Mouse (Mus musculus) neural tube, embryonic 15.5 days (tissue): ENCODE measurements around the gene Gk2. TPM values are rescaled to one million over a fixed set of nuclear protein-coding genes. Genes with fewer than 3 reads are reported as not detected.

ENCODE experiments used
- ATAC-seq: fragments of 200-750 bp; cut with Nextera tagmentation; 2 replicates; pipeline ENCODE4 v1.8.0; 2017; ENCODE audit warnings: mild to moderate bottlenecking, moderate TSS enrichment, moderate library complexity; ENCODE audit not compliant: low FRiP score
- H3K27ac ChIP-seq: fragments of 300-500 bp; sonication (generic); replicated peaks from 2 replicates; pipeline ENCODE4 v1.5.1; 2015; ENCODE audit warnings: mild to moderate bottlenecking, inconsistent platforms
- H3K27me3 ChIP-seq: fragments of 300-500 bp; sonication (generic); replicated peaks from 2 replicates; pipeline ENCODE4 v1.6.1; 2015; ENCODE audit warnings: inconsistent platforms
- H3K36me3 ChIP-seq: fragments of 300-500 bp; sonication (generic); 2 replicates; pipeline ENCODE4 v1.6.1; 2015; ENCODE audit warnings: inconsistent platforms
- H3K4me1 ChIP-seq: fragments of 300-500 bp; sonication (generic); 2 replicates; pipeline ENCODE4 v1.6.1; 2015; ENCODE audit warnings: inconsistent platforms
- H3K4me2 ChIP-seq: fragments of 300-500 bp; sonication (generic); 2 replicates; pipeline ENCODE4 v1.6.1; 2015; ENCODE audit warnings: inconsistent platforms, mild to moderate bottlenecking, moderate library complexity
- H3K4me3 ChIP-seq: fragments of 300-500 bp; sonication (generic); replicated peaks from 2 replicates; pipeline ENCODE4 v1.5.1; 2015; ENCODE audit warnings: mild to moderate bottlenecking, inconsistent platforms
- H3K9ac ChIP-seq: fragments of 300-500 bp; sonication (generic); replicated peaks from 2 replicates; pipeline ENCODE4 v1.6.1; 2015; ENCODE audit warnings: mild to moderate bottlenecking, inconsistent platforms
- H3K9me3 ChIP-seq: fragments of 300-500 bp; sonication (generic); replicated peaks from 2 replicates; pipeline ENCODE4 v1.6.1; 2016; ENCODE audit warnings: inconsistent platforms
- WGBS: fragments of 180-500 bp; shearing (Covaris S2); methylation state at CpG from one replicate; pipeline ENCODE4 v1.1.7; 2015; ENCODE audit warnings: mixed read lengths; 5-methylcytosine and 5-hydroxymethylcytosine counted together
- polyA plus RNA-seq: library from polyadenylated mRNA; unstranded; fragments of >200 nt; fragmentation: Nextera tagmentation; extraction: Ambion mirVana; gene quantifications from 2 replicates; pipeline ENCODE4 v1.2.1, GENCODE M21; 2015

Gk2 gene
- polyA plus RNA-seq, 1 experiment from 2014 or later, result not detected

GRCm38 (mm10) chr5:97432512-97432911 lies 24.3 kb downstream of the Gk2 start:
- H3K27me3 ChIP-seq, result no peaks in the 10 kb centered on the region
- H3K36me3 ChIP-seq, result no peaks in the 10 kb centered on the region
- no peak overlapping the region for H3K27ac ChIP-seq
- H3K9ac ChIP-seq, result no peak overlapping the region
- H3K4me1 ChIP-seq, result no peaks in the 10 kb centered on the region
- H3K4me2 ChIP-seq, result no peak overlapping the region
- H3K9me3 ChIP-seq, result no peaks in the 10 kb centered on the region
- 95% methylated on average over 2 of the region's 2 CpGs for WGBS
- no peak for ATAC-seq
- no peak overlapping the region for H3K4me3 ChIP-seq

DNA sequence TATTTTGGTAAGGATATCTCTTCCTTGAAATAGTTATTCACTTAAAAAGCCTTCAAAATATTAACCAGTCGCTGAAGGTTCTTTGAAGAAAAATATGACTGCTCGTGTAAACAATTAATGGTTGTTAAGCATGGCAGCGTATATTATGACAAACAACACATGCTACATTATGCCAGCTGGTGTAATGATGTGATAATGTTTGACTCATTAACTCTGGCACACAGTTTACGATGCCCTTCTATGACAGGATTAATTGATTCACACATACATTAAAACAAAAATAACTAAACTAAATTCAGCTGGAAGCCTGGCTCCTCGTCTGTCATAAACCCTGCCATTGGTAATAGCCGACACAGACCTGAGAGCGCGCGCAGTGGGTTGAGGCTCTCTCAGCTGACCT lies 26.8 kb downstream of the Gk2 start:
- H3K9me3 ChIP-seq, result no peaks in the 10 kb centered on the region
- H3K4me3 ChIP-seq, result no peak overlapping the region
- H3K9ac ChIP-seq, result no peak overlapping the region
- 39% methylated on average over 9 of the region's 9 CpGs for WGBS
- no peak overlapping the region for H3K4me2 ChIP-seq
- H3K27me3 ChIP-seq, result no peaks in the 10 kb centered on the region
- H3K27ac ChIP-seq, result no peak overlapping the region
- H3K4me1 ChIP-seq, result no peaks in the 10 kb centered on the region
- H3K36me3 ChIP-seq, result no peaks in the 10 kb centered on the region
- ATAC-seq, result no peak

DNA sequence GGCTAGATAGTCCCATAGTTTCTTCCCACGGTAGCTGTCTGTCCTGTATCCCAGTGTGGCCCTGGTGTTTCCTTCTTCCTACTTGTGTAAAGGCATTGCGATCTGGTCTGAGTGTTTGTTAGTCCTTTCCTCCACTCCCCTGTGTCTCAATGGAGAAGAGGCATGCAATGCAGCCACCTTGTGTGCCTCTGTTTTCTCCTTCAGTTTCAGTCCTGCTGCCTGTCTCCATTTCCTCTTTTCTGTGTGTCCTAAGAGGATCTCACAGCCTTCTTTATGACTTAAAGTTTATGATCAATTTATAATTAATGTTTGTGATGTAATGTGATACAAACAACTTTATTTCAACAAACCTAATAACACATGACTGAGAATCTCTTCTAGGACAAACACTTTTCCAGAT lies 35.2 kb downstream of the Gk2 start:
- no peak overlapping the region for H3K4me3 ChIP-seq
- H3K27ac ChIP-seq, result no peak overlapping the region
- no peaks in the 10 kb centered on the region for H3K9me3 ChIP-seq
- no peaks in the 10 kb centered on the region for H3K27me3 ChIP-seq
- H3K4me1 ChIP-seq, result no peaks in the 10 kb centered on the region
- ATAC-seq, result no peak
- no peak overlapping the region for H3K4me2 ChIP-seq
- no peaks in the 10 kb centered on the region for H3K36me3 ChIP-seq
- WGBS, result 95% methylated on average over 2 of the region's 2 CpGs
- no peak overlapping the region for H3K9ac ChIP-seq

- Histone ChIP-seq H3K36me3 (no peaks in the 10 kb centered on the region), H3K27me3 (no peaks in the 10 kb centered on the region), H3K27ac (no peak overlapping the region), H3K4me2 (no peak overlapping the region), H3K4me1 (0 out of 2 replicates have a peak, but pooled peaks cover 3% of the 10 kb centered on the region), H3K9ac (no peak overlapping the region), H3K4me3 (no peak overlapping the region), H3K9me3 (no peaks in the 10 kb centered on the region)
- ATAC-seq, result no peak
- WGBS, result 85% methylated on average over 2 of the region's 2 CpGs
Observed at GRCm38 (mm10) chr5:97417185-97417584, 39.6 kb downstream of the Gk2 start.

DNA sequence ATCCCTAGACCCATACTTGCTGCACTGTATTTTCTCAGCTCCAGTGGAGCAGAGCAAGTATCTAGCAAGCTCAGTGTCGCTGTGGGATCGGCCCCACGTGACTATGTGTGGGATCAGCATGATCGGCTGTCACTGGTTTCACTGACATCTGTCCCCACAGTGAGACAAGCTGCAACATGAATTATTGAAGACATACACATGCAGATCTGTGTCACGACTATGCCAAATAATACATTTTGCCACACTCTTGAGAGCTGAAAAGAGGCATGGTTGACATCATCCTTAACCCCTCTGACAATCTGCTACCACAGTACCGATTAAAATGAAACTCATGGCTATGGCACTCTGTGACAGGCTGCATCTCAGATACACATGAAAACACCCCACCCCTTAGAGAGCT lies 41.0 kb downstream of the Gk2 start:
- Histone ChIP-seq H3K27ac (no peak overlapping the region), H3K9ac (no peak overlapping the region), H3K4me2 (no peak overlapping the region), H3K4me1 (0 out of 2 replicates have a peak, but pooled peaks cover 3% of the 10 kb centered on the region), H3K4me3 (no peak overlapping the region), H3K9me3 (no peaks in the 10 kb centered on the region), H3K27me3 (no peaks in the 10 kb centered on the region), H3K36me3 (no peaks in the 10 kb centered on the region)
- peak; percentile 61 for ATAC-seq
- 51% methylated on average over 6 of the region's 6 CpGs for WGBS

DNA sequence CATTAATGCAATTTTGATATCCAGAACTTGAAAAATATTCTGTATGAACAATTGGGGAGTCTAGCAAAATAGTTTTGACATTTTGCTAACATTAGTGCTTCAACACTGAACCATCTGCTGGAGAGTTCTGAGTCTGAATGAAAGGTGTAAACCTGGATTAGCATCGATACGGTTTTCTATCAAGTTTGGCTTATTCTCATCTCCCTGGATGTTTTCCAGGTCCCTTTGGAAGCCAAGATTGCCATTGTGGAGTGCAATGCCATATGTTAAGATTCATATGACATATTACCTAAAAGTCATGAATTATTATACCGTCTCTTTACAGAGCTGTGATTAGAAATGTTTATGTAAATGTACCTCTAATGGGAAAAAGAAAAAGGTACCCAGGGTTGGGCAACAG lies 43.1 kb downstream of the Gk2 start:
- WGBS, result 80% methylated on average over 3 of the region's 3 CpGs
- Histone ChIP-seq H3K4me1 (peaks cover 11% of the 10 kb centered on the region), H3K4me2 (no peak overlapping the region), H3K27ac (no peak overlapping the region), H3K9me3 (no peaks in the 10 kb centered on the region), H3K36me3 (no peaks in the 10 kb centered on the region), H3K27me3 (no peaks in the 10 kb centered on the region), H3K9ac (no peak overlapping the region), H3K4me3 (no peak overlapping the region)
- ATAC-seq, result no peak

DNA sequence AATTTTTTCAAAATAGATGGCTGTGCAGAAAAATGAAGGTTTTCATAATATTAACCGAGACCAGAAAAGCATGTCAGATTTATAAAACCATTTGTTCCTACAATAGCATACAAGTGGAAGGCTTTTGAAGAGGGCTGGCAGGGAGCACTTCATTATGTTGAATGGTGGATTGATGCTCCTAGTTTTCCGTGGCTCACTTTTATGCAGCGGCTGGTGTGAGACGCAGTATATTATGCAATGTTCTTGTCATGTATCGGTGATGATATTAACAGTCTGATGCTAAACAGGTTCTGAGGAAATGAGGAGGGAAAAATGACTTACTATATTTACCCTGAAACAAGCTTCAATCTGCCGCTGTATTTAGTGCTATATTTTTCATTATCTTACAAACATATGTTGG lies 46.6 kb downstream of the Gk2 start:
- no peak overlapping the region for H3K9ac ChIP-seq
- no peaks in the 10 kb centered on the region for H3K27me3 ChIP-seq
- no peaks in the 10 kb centered on the region for H3K36me3 ChIP-seq
- no peak for ATAC-seq
- 0 out of 2 replicates have a peak, but pooled peaks cover 3% of the 10 kb centered on the region for H3K9me3 ChIP-seq
- no peak overlapping the region for H3K4me3 ChIP-seq
- H3K4me2 ChIP-seq, result no peak overlapping the region
- H3K27ac ChIP-seq, result no peak overlapping the region
- WGBS, result 34% methylated on average over 6 of the region's 6 CpGs
- H3K4me1 ChIP-seq, result peaks cover 9% of the 10 kb centered on the region

DNA sequence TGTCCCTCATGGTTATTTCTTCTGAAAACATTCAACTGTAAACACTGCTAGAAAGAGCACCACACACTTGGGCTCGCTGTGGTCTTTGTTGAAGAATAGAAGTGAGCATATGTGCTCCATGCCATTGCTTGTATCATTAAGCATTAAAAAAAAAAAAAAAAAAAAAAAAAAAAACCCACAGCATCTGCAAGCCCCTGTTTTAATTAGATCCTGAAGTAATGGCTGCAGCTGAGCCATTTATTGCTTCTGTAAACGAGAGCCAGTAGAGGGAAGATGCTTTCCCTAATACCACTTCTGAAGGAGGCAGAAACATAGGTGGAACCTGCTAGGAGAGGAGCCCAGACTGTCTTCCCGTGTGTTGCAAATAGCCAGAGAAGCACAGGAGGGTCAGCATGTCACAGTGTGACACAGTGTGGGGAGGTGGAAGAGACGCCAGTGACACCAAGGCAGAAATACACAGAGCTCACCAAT lies 47.6 kb downstream of the Gk2 start:
- ATAC-seq, result peak; percentile 78
- peak overlapping the region; percentile 60; the same call in 1 of the 2 replicates for H3K27ac ChIP-seq
- H3K27me3 ChIP-seq, result no peaks in the 10 kb centered on the region
- H3K4me2 ChIP-seq, result no peak overlapping the region
- H3K4me1 ChIP-seq, result peaks cover 9% of the 10 kb centered on the region
- no peak overlapping the region for H3K9ac ChIP-seq
- H3K36me3 ChIP-seq, result no peaks in the 10 kb centered on the region
- H3K9me3 ChIP-seq, result 0 out of 2 replicates have a peak, but pooled peaks cover 3% of the 10 kb centered on the region
- no peak overlapping the region for H3K4me3 ChIP-seq
- 25% methylated on average over 4 of the region's 4 CpGs for WGBS

Other genes with a start within 250 kb of the Gk2 start
- not detected in 2 replicates for gene Naa11, start 64.6 kb downstream of the Gk2 start, polyA plus RNA-seq